8 mouse cellular contexts compared by ENCODE assay signal in genomic region chr4:82933698-82934210, GRCm38 (mm10). TPM values are rescaled to one million over a fixed set of nuclear protein-coding genes. Genes with fewer than 3 reads are reported as not detected.
DNase-seq lines count a peak whose midpoint lies in the region; TF ChIP-seq lines count a peak whose summit lies in the region.

No protein-coding gene starts in this region.

- H3K79me2 ChIP-seq in macrophage (ENCODE audit: inconsistent target): no peaks in the 10 kb centered on the region

- peak overlapping the region; percentile 39 for H3K4me3 ChIP-seq in left cerebral cortex, adult 2 months
- peak overlapping the region; percentile 22 for H3K4me3 ChIP-seq in macrophage (ENCODE audit: inconsistent target)

- TF ChIP-seq CTCF in left cerebral cortex, adult 2 months (IDR thresholded peaks at IDR 0.05): peak; percentile 95

- H3K27ac ChIP-seq in left cerebral cortex, adult 2 months: peak overlapping the region; percentile 73
- H3K27ac ChIP-seq in macrophage: no peak overlapping the region

- peak; percentile 7 to 59 for DNase-seq in spleen, postnatal 10 days (ENCODE audit: low spot score in 2 of 2)
- DNase-seq in spleen, postnatal 36 days (ENCODE audit: low spot score in 2 of 2): no peak
- peak; percentile 82 to 94 for DNase-seq in cerebellum, postnatal 36 days
- DNase-seq in gastrocnemius, adult 8-10 months (ENCODE audit: low spot score in 2 of 2): peak; percentile 50 to 62
- peak; percentile 65 for DNase-seq in induced T-regulatory cell, adult 2 months (ENCODE audit: low read depth)
- DNase-seq in left cerebral cortex, adult 2 months (ENCODE audit: extremely low spot score in 1 of 2, low spot score in 2 of 2): peak; percentile 73 to 85
- DNase-seq in right cerebral cortex, adult 18-20 months: peak; percentile 82

- no peaks in the 10 kb centered on the region for H3K36me3 ChIP-seq in macrophage (ENCODE audit: inconsistent target)

- intact Hi-C loops in left cerebral cortex, adult 2 months (cut with DNase I): loop anchor here (1.0 to 10.0 kb wide), 7 partner anchors 76 to 1759 kb away; partner anchors contain the start of gene Zdhhc21

- 5% methylated on average over 14 of the region's 14 CpGs for WGBS in macrophage (ENCODE audit: missing documents)

RNA-seq across cellular contexts. Expression of gene Cer1, which starts 48.8 kb away (rescaled TPM):
- total RNA-seq in gastrocnemius, adult 8-10 months (2022): not detected
- total RNA-seq in left cerebral cortex, adult 2 months (2021): under 1 TPM; 0.19 to 0.52 TPM
- total RNA-seq in macrophage (2018; cell fraction: chromatin; rRNA removed): not detected
- not detected for total RNA-seq in macrophage (2018; cell fraction: cytosol; rRNA removed)
- total RNA-seq in macrophage (2018; cell fraction: nucleus; rRNA removed): not detected
- polyA plus RNA-seq in macrophage (2018): not detected in 3 replicates

Comparison
In these comparisons a context has a peak if more than half of its experiments do, and no peak if none do; other contexts are left out.
1. DNase-seq: peak in spleen, postnatal 10 days (2 of 2), cerebellum, postnatal 36 days (2 of 2), gastrocnemius, adult 8-10 months (2 of 2), induced T-regulatory cell, adult 2 months (single experiment), left cerebral cortex, adult 2 months (2 of 2) and right cerebral cortex, adult 18-20 months (single experiment); none in spleen, postnatal 36 days (0 of 2).